In genomic region chr9:96818128-96818821, GRCm38 (mm10) we compare ENCODE assay signal across 7 mouse cellular contexts.
DNase-seq lines count a peak whose midpoint lies in the region; ATAC-seq and TF ChIP-seq lines count a peak whose summit lies in the region.

No protein-coding gene starts in this region.

- no peaks in the 10 kb centered on the region for H3K27me3 ChIP-seq in heart, embryonic 14.5 days (ENCODE audit: control insufficient read depth, insufficient read depth, low read length)
- no peaks in the 10 kb centered on the region for H3K27me3 ChIP-seq in kidney, embryonic 16.5 days (ENCODE audit: insufficient read depth, low read length)

- H3K27ac ChIP-seq in cortical plate, adult 2 months (ENCODE audit: insufficient read depth, low read length) = no peak overlapping the region
- no peak overlapping the region for H3K27ac ChIP-seq in heart, embryonic 14.5 days (replicated peaks in 1 of 2; ENCODE audit: control insufficient read depth in 1 of 2, insufficient read depth in 1 of 2, low read depth in 2 of 2, low read length in 2 of 2)
- H3K27ac ChIP-seq in kidney, embryonic 16.5 days (ENCODE audit: low read length) = no peak overlapping the region

- H3K9me3 ChIP-seq in heart, embryonic 14.5 days (ENCODE audit: control insufficient read depth, low read length) = no peaks in the 10 kb centered on the region
- H3K9me3 ChIP-seq in kidney, embryonic 16.5 days (ENCODE audit: low read length) = no peaks in the 10 kb centered on the region

- peak; percentile 59; the same call in 1 of the 2 replicates for ATAC-seq in heart, embryonic 14.5 days (ENCODE audit: insufficient number of reproducible peaks, insufficient read depth, low FRiP score, low read depth)
- ATAC-seq in kidney, embryonic 16.5 days (ENCODE audit: low FRiP score, low TSS enrichment) = peak; percentile 49; the same call in 1 of the 2 replicates

- H3K4me3 ChIP-seq in cortical plate, adult 2 months (ENCODE audit: insufficient read depth, low read length) = no peak overlapping the region
- no peak overlapping the region for H3K4me3 ChIP-seq in heart, embryonic 14.5 days (ENCODE audit: control insufficient read depth in 1 of 2, insufficient read depth in 1 of 2, low read depth in 1 of 2, low read length in 2 of 2)
- H3K4me3 ChIP-seq in kidney, embryonic 16.5 days (ENCODE audit: low read length) = no peak overlapping the region

- 40% methylated on average over 7 of the region's 7 CpGs for WGBS in heart, embryonic 14.5 days
- WGBS in kidney, embryonic 16.5 days = 33% methylated on average over 7 of the region's 7 CpGs

- no peak for TF ChIP-seq POLR2A in cortical plate, adult 2 months (IDR thresholded peaks at IDR 0.05; ENCODE audit: extremely low read depth, insufficient read depth, low read length)

- peak; percentile 61 for TF ChIP-seq CTCF in cortical plate, adult 2 months (IDR thresholded peaks at IDR 0.05; ENCODE audit: extremely low read depth, insufficient read depth, low read length)

- H3K4me1 ChIP-seq in cortical plate, adult 2 months (ENCODE audit: control insufficient read depth, insufficient read depth, low read length) = peaks cover 1% of the 10 kb centered on the region; the same call in 1 of the 2 replicates
- no peaks in the 10 kb centered on the region for H3K4me1 ChIP-seq in heart, embryonic 14.5 days (ENCODE audit: control insufficient read depth in 2 of 2, insufficient read depth in 2 of 2, low read length in 2 of 2)
- H3K4me1 ChIP-seq in kidney, embryonic 16.5 days (ENCODE audit: insufficient read depth, low read length) = no peaks in the 10 kb centered on the region

- H3K4me2 ChIP-seq in heart, embryonic 14.5 days (ENCODE audit: low read length) = no peak overlapping the region
- H3K4me2 ChIP-seq in kidney, embryonic 16.5 days (replicated peaks; ENCODE audit: low read depth, low read length) = no peak overlapping the region

- H3K36me3 ChIP-seq in heart, embryonic 14.5 days (ENCODE audit: control insufficient read depth, insufficient read depth, low read length) = no peaks in the 10 kb centered on the region
- no peaks in the 10 kb centered on the region for H3K36me3 ChIP-seq in kidney, embryonic 16.5 days (ENCODE audit: insufficient read depth, low read length)

- no peak overlapping the region for H3K9ac ChIP-seq in heart, embryonic 14.5 days (ENCODE audit: low read length)
- H3K9ac ChIP-seq in kidney, embryonic 16.5 days (replicated peaks; ENCODE audit: low read length) = no peak overlapping the region

- peak; percentile 45 to 64 for DNase-seq in CD8-positive naive resting alpha-beta T cell, adult 2 months (ENCODE audit: low read depth in 2 of 2, low spot score in 2 of 2)
- DNase-seq in MN1 (ENCODE audit: low spot score) = peak; percentile 84
- DNase-seq in lung, postnatal 14 days = peak; percentile 70
- DNase-seq in retina, postnatal 7 days (ENCODE audit: low read depth, low spot score) = peak; percentile 65
